Mouse (Mus musculus): ENCODE measurements at regions not wholly inside any gene's neighbourhood (a gene's known extent, or its start where the extent isn't known, plus 50 kb on each side); places are given as distances from the start of the nearest gene placed in this dataset.

DNA sequence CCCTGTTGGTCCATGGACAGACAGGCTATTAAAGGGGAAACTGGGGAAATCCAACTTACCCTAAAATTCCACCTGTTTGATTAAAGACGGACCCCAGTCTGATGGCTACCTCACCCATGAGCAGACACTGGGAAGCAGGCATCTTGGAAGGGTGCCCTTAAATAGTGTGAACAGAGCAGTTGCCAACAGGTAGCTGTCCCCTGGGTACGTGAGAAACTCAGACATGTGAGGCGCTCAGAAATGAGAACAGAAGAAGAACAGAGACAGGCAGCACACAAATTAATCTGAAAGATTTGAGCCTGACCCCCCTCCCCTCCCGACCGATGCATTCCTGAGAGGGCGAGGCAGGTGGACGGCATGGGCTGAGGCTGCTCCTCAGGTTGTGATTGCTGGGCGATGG is 135.7 kb upstream of the Azi2 start:
- 80% methylated on average over 8 of the region's 8 CpGs for WGBS
- H3K4me3 ChIP-seq: no peak overlapping the region
- no peaks in the 10 kb centered on the region for H3K9me3 ChIP-seq
- no peak for ATAC-seq (ENCODE audit: low FRiP score, low read depth)
- H3K27ac ChIP-seq: no peak overlapping the region
- H3K9ac ChIP-seq: no peak overlapping the region
- no peak overlapping the region for H3K4me2 ChIP-seq (replicated peaks)
- H3K36me3 ChIP-seq: no peaks in the 10 kb centered on the region
- H3K4me1 ChIP-seq: no peaks in the 10 kb centered on the region
- H3K27me3 ChIP-seq: no peaks in the 10 kb centered on the region

GRCm38 (mm10) chr9:117903025-117903424 is 137.3 kb upstream of the Azi2 start:
- Histone ChIP-seq H3K4me2 (replicated peaks) (no peak overlapping the region), H3K36me3 (no peaks in the 10 kb centered on the region), H3K27me3 (no peaks in the 10 kb centered on the region), H3K4me1 (no peaks in the 10 kb centered on the region), H3K27ac (no peak overlapping the region), H3K4me3 (no peak overlapping the region), H3K9me3 (no peaks in the 10 kb centered on the region), H3K9ac (no peak overlapping the region)
- WGBS: 42% methylated on average over 4 of the region's 4 CpGs
- ATAC-seq (ENCODE audit: low FRiP score, low read depth): no peak; the same call in 1 of the 2 replicates

DNA sequence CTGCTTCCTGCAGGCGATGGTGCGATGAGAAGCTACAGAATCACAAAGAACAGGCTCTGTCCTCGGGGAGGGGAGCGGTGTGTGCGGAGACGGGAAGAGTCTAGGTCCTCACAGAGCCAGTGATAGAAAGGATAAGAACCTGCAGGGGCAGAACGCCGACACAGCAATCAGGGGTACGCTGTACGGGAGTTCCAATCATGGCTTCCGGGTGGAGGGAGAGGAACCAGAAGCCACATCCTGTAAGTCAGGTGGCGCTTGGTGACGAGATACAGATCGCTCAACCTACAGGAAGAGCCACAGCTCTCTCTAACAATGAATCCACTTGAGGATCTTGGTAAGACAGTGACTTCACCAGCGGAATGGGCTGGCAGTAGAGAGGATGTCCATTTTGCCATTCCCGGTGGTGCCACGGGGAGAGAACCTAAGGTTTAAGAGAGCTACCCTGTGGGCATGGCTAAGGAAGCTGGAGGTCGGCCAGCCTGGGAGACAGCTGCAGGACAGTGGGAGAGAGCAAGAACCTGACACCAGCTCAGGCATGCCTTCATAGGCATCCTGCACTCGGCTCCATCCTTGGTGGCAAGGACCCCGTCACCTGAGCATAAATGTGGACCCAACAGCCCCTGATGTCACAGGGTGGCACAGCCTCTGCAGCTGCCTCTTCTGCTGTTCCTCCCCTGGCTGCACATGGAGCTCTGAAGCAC is 137.9 kb upstream of the Azi2 start:
- Histone ChIP-seq H3K4me1 (no peaks in the 10 kb centered on the region), H3K27me3 (no peaks in the 10 kb centered on the region), H3K9ac (no peak overlapping the region), H3K36me3 (no peaks in the 10 kb centered on the region), H3K4me2 (replicated peaks) (no peak overlapping the region), H3K27ac (no peak overlapping the region), H3K4me3 (no peak overlapping the region), H3K9me3 (no peaks in the 10 kb centered on the region)
- WGBS: 84% methylated on average over 20 of the region's 20 CpGs
- ATAC-seq (ENCODE audit: low FRiP score, low read depth): no peak

GRCm38 (mm10) chr9:117900631-117901030 is 139.7 kb upstream of the Azi2 start:
- Histone ChIP-seq H3K4me2 (replicated peaks) (no peak overlapping the region), H3K4me3 (no peak overlapping the region), H3K27me3 (no peaks in the 10 kb centered on the region), H3K9me3 (no peaks in the 10 kb centered on the region), H3K9ac (no peak overlapping the region), H3K4me1 (no peaks in the 10 kb centered on the region), H3K27ac (no peak overlapping the region), H3K36me3 (no peaks in the 10 kb centered on the region)
- 83% methylated on average over 12 of the region's 12 CpGs for WGBS
- no peak for ATAC-seq (ENCODE audit: low FRiP score, low read depth)

DNA sequence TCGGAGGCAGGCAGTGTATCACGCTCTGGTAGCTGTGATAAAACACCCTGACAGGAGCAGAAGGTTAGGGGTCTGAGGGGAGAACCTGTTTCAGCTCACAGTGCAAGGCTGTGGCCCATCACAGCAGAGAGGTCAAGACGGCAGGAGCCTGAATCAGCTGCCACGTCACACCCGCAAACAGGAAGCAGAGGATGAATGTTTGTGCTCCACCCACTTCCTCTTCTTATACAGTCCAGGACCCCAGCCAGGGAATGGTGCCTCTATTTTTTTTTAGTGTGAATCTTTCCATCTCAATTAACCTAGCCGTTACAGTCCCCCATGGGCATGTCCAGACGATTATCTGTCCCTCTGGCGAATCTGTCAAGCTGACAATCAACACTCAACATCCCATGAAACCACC is 143.8 kb upstream of the Azi2 start:
- H3K9me3 ChIP-seq: no peaks in the 10 kb centered on the region
- no peak overlapping the region for H3K4me2 ChIP-seq (replicated peaks)
- H3K9ac ChIP-seq: no peak overlapping the region
- no peak for ATAC-seq (ENCODE audit: low FRiP score, low read depth)
- 73% methylated on average over 8 of the region's 8 CpGs for WGBS
- no peaks in the 10 kb centered on the region for H3K27me3 ChIP-seq
- no peak overlapping the region for H3K4me3 ChIP-seq
- H3K4me1 ChIP-seq: peaks cover 6% of the 10 kb centered on the region
- no peaks in the 10 kb centered on the region for H3K36me3 ChIP-seq
- no peak overlapping the region for H3K27ac ChIP-seq

DNA sequence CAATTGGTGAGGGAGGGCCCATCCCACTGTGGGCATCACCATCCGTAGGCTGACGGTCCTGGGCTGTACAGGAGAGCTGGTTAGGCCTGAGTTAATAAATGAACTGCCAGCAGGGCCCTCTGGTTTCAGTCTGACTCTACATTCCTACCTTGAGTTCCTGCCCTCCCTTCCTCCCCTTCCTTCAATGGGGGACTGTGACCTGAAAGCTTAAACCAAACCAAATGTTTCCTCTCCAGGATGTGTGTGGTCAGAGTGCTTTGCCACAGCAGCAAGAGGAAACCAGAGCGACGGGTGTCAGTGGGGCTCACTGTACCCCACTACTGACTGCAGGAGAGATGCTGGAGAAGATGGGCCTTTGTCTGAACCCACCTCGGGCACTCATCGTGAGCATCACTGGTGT is 147.7 kb upstream of the Azi2 start:
- Histone ChIP-seq H3K9ac (no peak overlapping the region), H3K36me3 (no peaks in the 10 kb centered on the region), H3K9me3 (no peaks in the 10 kb centered on the region), H3K27ac (peak overlapping the region; percentile 44; the same call in 1 of the 2 replicates), H3K4me2 (replicated peaks) (no peak overlapping the region), H3K4me3 (no peak overlapping the region), H3K27me3 (no peaks in the 10 kb centered on the region), H3K4me1 (peaks cover 6% of the 10 kb centered on the region)
- ATAC-seq (ENCODE audit: low FRiP score, low read depth): no peak; the same call in 1 of the 2 replicates
- WGBS: 40% methylated on average over 6 of the region's 6 CpGs

DNA sequence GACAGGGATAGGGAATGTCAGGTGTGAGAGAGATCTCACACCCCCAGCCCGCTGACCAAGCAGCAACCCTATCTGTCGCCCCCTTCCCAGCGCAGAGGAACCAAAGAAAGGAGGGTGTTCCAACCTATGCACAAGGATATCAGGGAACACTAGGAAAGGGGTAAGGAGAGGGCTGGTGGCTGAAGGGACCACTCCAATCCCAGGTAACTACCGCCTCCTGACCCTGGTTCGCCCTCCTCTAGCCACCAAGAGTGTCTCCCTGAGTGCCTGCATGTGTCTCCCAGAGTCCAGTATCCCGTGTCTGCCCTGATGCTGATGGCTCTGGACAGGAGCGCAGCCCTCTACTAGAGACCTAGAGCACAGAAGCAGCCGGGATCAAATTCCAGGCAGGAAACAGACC is 167.1 kb upstream of the Azi2 start:
- peak overlapping the region; percentile 62 for H3K4me3 ChIP-seq
- H3K9me3 ChIP-seq: no peaks in the 10 kb centered on the region
- H3K4me1 ChIP-seq: peaks cover 24% of the 10 kb centered on the region
- peak overlapping the region; percentile 70 for H3K9ac ChIP-seq
- H3K36me3 ChIP-seq: no peaks in the 10 kb centered on the region
- ATAC-seq (ENCODE audit: low FRiP score, low read depth): no peak
- no peak overlapping the region for H3K27ac ChIP-seq
- peaks cover 54% of the 10 kb centered on the region for H3K27me3 ChIP-seq
- H3K4me2 ChIP-seq (replicated peaks): peak overlapping the region; percentile 100
- WGBS: 30% methylated on average over 8 of the region's 8 CpGs

- Histone ChIP-seq H3K4me3 (peak overlapping the region; percentile 62), H3K9me3 (no peaks in the 10 kb centered on the region), H3K27me3 (peaks cover 54% of the 10 kb centered on the region), H3K9ac (peak overlapping the region; percentile 70), H3K36me3 (no peaks in the 10 kb centered on the region), H3K4me2 (replicated peaks) (peak overlapping the region; percentile 100), H3K4me1 (peaks cover 24% of the 10 kb centered on the region), H3K27ac (no peak overlapping the region)
- under 1% methylated on average over 68 of the region's 70 CpGs for WGBS
- ATAC-seq (ENCODE audit: low FRiP score, low read depth): peak; percentile 72
These were observed 167.8 kb upstream of the Azi2 start for GRCm38 (mm10) chr9:117872387-117873081.

DNA sequence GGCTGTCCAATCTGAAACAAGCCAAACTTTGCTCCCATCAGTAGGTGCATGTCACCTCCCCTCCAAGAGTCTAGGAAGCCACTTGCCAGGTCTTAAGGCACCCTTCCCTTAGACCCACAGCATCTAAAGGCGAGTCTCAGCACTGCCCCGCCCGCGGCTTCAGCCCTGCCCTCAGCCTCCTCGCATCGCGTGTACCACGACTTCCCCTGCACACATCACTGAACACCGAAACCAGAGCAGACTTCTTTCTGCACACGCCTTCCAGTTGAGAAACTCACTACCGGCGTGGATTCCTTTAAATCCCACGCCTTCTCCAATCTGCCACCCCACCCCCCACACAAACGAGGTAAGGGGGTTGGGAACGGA is 168.3 kb upstream of the Azi2 start:
- peak overlapping the region; percentile 70 for H3K9ac ChIP-seq
- H3K4me2 ChIP-seq (replicated peaks): peak overlapping the region; percentile 100
- peak overlapping the region; percentile 62 for H3K4me3 ChIP-seq
- WGBS: 0% methylated on average over 15 of the region's 15 CpGs
- peaks cover 54% of the 10 kb centered on the region for H3K27me3 ChIP-seq
- H3K4me1 ChIP-seq: peaks cover 24% of the 10 kb centered on the region
- ATAC-seq (ENCODE audit: low FRiP score, low read depth): peak; percentile 40; the same call in 1 of the 2 replicates
- no peak overlapping the region for H3K27ac ChIP-seq
- no peaks in the 10 kb centered on the region for H3K9me3 ChIP-seq
- H3K36me3 ChIP-seq: no peaks in the 10 kb centered on the region

DNA sequence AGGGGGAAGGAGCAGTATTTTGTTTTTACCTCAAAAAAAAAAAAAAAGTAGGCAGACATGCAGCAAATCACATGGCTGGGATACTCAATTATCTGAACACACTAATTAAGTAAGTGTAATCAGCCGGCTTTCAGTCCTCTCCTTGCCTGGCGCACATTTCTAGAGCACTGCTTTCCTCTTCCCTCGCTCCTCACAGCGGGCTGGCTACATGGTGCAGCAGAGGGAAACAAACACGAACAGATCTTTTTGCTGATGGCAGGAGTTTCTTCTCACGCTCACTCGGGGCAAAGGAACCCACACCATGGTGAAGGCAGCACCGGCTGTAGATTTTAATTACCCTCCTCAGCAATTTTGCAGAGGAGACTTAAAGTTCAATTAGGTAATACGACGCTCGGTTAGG is 169.7 kb upstream of the Azi2 start:
- Histone ChIP-seq H3K36me3 (no peaks in the 10 kb centered on the region), H3K4me2 (replicated peaks) (0 out of 2 replicates have a peak overlapping the region, but pooled peaks have one; percentile 12)

GRCm38 (mm10) chr9:117863944-117864343 is 176.4 kb upstream of the Azi2 start:
- no peaks in the 10 kb centered on the region for H3K4me1 ChIP-seq
- no peaks in the 10 kb centered on the region; the same call in 1 of the 2 replicates for H3K9me3 ChIP-seq
- ATAC-seq (ENCODE audit: low FRiP score, low read depth): no peak
- no peaks in the 10 kb centered on the region for H3K36me3 ChIP-seq
- WGBS: 92% methylated on average over 3 of the region's 3 CpGs
- no peak overlapping the region for H3K4me2 ChIP-seq (replicated peaks)
- H3K27ac ChIP-seq: no peak overlapping the region
- H3K27me3 ChIP-seq: no peaks in the 10 kb centered on the region
- no peak overlapping the region for H3K9ac ChIP-seq
- H3K4me3 ChIP-seq: no peak overlapping the region

More for the DNA sequence above, 169.7 kb upstream of the Azi2 start:
- H3K4me3 ChIP-seq: no peak overlapping the region
- H3K9ac ChIP-seq: no peak overlapping the region
- H3K9me3 ChIP-seq: no peaks in the 10 kb centered on the region
- WGBS: 37% methylated on average over 11 of the region's 11 CpGs
- ATAC-seq (ENCODE audit: low FRiP score, low read depth): no peak
- H3K27ac ChIP-seq: no peak overlapping the region
- peaks cover 54% of the 10 kb centered on the region for H3K27me3 ChIP-seq
- peaks cover 24% of the 10 kb centered on the region for H3K4me1 ChIP-seq

- ATAC-seq (ENCODE audit: low FRiP score, low read depth): no peak
- H3K4me1 ChIP-seq: no peaks in the 10 kb centered on the region
These were observed 177.0 kb upstream of the Azi2 start for GRCm38 (mm10) chr9:117863318-117863717.

More at GRCm38 (mm10) chr9:117863318-117863717, 177.0 kb upstream of the Azi2 start:
- 80% methylated on average over 6 of the region's 6 CpGs for WGBS
- Histone ChIP-seq H3K27ac (no peak overlapping the region), H3K4me2 (replicated peaks) (no peak overlapping the region), H3K9me3 (no peaks in the 10 kb centered on the region; the same call in 1 of the 2 replicates), H3K36me3 (no peaks in the 10 kb centered on the region), H3K4me3 (no peak overlapping the region), H3K9ac (no peak overlapping the region), H3K27me3 (no peaks in the 10 kb centered on the region)
